Mouse (Mus musculus) frontal cortex, adult 2 months (tissue): ENCODE measurements around the gene Myb. TPM values are rescaled to one million over a fixed set of nuclear protein-coding genes. Genes with fewer than 3 reads are reported as not detected.

ENCODE experiments used
- DNase-seq, 2 experiments: peaks; one replicate each; pipeline ENCODE4 v3.0.0; 2022; ENCODE audit warnings: low spot score in 1 of 2; ENCODE audit errors: extremely low spot score in 1 of 2
- polyA plus RNA-seq: library from polyadenylated mRNA; depleted of rRNA; stranded (reverse); fragments of >200 nt; gene quantifications from 2 replicates; pipeline ENCODE4 v1.2.3, GENCODE M21; 2012; rRNA removed

The Myb gene
- polyA plus RNA-seq, 1 experiment: 0.24 TPM

DNA sequence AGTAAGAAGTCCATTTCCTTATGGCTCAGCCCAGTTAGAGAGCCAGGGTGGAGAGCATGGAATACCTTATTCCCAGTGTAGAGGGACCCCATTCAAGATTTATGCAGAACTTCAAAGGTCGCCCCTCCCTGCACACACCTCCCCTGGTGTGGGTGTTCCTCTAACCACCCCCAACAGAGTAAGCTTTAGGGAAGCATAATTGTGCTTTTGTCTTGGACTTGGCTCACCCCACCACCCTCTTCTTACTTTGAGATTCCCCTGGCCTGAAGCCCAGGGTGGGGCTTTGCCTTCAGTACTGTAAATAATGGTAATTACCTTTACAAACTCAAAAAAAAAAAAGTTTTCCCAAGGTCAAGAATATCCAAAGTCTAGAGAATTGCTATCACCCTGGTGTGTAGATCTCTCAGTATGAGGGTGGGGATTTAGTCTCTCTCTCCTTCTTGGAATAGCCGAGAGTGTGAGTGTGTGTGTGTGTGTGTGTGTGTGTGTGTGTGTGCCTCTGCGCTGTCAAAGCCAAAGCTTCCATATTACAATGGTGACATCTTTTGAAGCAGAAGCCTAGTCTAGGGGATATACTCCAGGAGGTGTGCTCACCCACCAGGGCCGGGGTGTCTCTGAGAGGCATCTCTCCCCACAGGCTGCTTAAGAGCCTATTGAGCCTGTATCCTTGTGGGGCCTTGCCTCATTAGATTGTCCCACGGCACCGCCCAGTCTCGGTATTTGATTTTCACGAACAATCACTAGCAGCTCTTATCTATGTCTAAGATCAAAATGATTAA is 69.7 kb downstream of the Myb start:
- DNase-seq: no peak

DNA sequence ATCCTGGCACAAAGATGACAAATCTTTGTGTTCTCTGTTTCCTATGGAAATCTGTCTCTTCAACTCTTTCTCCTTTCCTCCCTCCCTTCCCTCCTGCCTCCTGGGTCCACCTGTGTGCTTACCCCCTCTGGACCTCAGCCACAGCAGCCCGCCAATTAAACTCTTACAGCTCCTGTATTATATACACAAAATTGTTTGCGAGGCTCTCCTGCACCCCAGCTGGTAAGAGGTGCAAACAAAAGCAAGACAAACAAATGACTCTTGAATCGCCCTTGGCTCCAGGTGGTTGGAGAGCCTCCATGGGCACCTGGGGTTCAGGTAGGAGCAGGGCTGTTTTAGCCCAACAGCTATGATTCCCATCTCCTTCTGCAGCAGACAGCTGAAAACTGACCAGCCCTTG is 71.2 kb downstream of the Myb start:
- no peak for DNase-seq

DNA sequence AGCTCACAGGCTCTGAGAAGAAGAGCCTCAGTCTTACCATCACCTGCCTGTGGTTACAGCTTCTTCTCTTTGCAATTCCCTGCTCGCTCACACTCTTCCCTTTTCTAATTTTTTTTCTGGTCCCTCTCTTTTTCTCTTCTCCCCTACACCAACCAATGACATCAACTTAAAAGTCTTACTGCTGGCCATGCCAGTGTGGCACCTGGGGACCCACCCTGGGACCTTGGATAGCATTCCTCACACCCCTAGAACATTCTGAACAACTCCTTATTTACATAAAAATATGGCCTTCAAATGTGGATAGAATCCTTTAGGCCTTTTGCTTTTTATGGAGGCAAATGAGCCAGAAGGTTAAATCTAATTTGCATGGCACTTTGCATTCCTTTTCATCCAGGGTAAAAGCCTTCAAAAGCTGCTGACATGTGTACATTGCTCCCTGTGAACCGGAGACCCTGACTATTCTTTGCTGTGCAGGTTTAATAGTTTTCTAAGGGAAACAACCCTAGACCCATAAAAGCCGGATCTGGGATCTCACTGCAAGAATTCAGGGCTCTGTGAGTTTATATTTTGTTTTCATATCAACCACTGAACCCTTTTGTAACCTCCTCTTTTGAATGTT is 73.1 kb downstream of the Myb start:
- no peak for DNase-seq

DNA sequence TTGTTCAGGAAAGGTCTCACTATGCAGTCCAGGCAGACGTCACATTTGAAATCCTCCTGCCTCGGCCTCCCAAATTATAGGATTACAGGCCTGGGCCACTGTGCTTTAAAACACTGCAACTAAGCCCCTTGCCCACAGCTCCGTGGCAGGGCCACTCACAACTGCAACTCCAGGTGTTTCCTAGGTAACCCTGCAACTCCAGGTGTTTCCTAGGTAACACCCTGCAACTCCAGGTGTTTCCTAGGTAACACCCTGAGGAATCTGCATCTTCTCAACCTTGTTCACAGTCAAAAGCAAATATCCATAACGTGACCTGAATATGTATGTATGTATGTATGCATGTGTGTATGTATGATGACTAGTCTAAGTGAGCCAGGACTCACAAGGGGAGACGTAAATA is 75.7 kb downstream of the Myb start:
- no peak for DNase-seq

DNA sequence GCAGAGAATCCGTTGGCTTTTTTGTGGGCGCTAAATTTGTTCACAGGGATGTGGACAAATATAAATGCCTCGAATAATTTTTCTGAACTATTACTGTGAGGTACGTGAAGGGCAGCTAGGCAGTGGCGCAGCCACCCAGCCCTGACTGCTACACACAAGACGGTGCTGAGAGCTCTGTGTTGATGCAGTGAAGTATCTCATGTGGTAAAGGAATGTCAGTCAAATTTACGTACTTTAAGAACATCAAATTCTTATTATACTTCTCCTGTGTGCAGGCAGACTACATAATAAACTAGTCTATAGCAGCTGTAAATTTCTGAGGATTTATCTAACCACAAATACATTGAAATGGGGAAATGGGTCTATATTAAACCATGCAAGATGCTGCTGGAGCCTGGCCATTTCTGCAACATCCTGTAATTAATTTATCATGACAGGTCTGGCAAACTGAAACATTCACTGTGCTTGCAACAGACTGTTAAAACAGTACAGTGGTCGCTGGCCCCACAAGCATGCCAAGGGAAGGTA is 77.3 kb downstream of the Myb start:
- DNase-seq: no peak

DNA sequence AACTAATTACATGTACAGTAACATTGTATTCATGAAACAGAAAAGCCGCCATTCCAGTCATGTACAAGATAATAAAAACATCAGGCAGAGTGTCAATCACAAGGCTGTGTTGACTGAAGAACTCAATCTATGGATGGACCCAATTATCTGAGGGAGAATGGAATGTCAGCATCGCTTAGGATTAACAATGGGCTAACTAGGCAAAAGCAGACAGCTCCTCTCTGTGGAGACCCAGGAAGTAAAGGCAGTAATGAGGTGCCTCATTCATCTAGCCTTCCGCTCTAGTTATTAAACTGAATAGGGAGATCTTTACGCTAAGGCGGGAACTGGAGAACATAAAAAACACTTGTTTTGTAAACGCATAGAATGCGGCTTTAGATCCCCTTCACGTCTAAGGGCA is 78.3 kb downstream of the Myb start:
- no peak for DNase-seq

GRCm38 (mm10) chr10:21077151-21077719 is 83.5 kb downstream of the Myb start:
- no peak for DNase-seq

DNA sequence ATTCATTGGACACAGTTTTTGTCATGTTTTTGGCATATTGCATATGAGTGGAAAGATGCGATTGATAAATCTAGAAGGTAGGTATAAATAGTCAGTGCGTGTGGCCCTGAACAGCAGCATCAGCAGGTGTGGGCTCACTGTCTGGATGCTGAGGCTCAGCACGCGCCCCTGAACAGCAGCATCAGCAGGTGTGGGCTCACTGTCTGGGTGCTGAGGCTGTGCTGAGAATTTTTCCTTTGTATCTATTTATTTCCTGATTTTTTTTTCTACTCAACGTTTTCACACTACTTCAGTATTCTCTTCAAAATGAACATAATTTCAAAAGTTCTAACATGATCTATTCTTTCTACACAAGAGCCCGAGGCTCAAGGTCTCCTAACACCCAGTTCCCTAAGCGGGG is 84.1 kb downstream of the Myb start:
- DNase-seq: no peak

GRCm38 (mm10) chr10:21076137-21076536 is 84.6 kb downstream of the Myb start:
- no peak for DNase-seq

Other genes starting within 250 kb of the Myb start
- gene Ahi1, start 208.4 kb downstream of the Myb start, polyA plus RNA-seq: 275 and 304 TPM in 2 replicates
- gene Hbs1l, start 135.0 kb upstream of the Myb start, polyA plus RNA-seq: 47.7 and 49.8 TPM in 2 replicates
- gene Aldh8a1, start 216.3 kb upstream of the Myb start, polyA plus RNA-seq: 0.17 and 0.22 TPM in 2 replicates